Mouse (Mus musculus) gastrocnemius, adult 2 months (tissue): ENCODE measurements around the gene Kcnmb1. TPM values are rescaled to one million over a fixed set of nuclear protein-coding genes. Genes with fewer than 3 reads are reported as not detected.

Experiments used
- DNase-seq: peaks from one replicate; pipeline ENCODE4 v3.0.0; 2022
- H3K27ac ChIP-seq: fragments of 200-600 bp; 2 replicates; pipeline ENCODE4 v1.8.1; 2022; ENCODE audit warnings: mild to moderate bottlenecking
- H3K4me3 ChIP-seq: fragments of 200-600 bp; 2 replicates; pipeline ENCODE4 v1.8.1; 2022; ENCODE audit warnings: mild to moderate bottlenecking, moderate library complexity
- CTCF ChIP-seq: fragments of 200-600 bp; IDR thresholded peaks from 2 replicates; pipeline ENCODE4 v1.8.1; 2022; ENCODE audit warnings: antibody characterized with exemption, mild to moderate bottlenecking, moderate library complexity
- intact Hi-C: fragments of 180-260 bp; cut with DNase I; formaldehyde crosslinking; loops from one replicate; pipeline ENCODE4 v1.15.1; 2025
- total RNA-seq, 2 experiments: library from RNA; stranded (reverse); gene quantifications; 2 replicates each; pipeline ENCODE4 v1.2.3; 2021

The Kcnmb1 gene
- total RNA-seq, 2 experiments from 2014 or later: 0.17 to 0.23 TPM

DNA sequence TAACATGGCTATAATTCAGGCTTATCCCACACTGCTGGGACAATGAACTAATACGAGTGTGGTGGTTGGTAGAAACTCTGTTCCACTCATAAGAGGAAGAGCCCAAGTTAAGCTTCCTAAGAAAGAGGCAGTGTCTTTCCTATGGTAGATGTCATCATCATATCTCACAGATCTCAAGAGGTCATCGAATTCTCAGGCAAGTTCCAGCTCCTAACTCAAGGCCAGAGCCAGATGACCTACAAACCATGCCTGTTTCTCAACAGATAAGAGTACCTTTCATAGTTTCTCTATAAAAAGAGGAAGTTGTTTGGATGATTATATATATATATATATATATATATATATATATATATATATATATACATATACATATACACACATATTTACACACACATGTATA lies 23.7 kb downstream of the Kcnmb1 start:
- DNase-seq: no peak
- H3K4me3 ChIP-seq: no peak overlapping the region
- H3K27ac ChIP-seq: no peak overlapping the region
- intact Hi-C loops: no loop called here
- no peak for TF ChIP-seq CTCF

DNA sequence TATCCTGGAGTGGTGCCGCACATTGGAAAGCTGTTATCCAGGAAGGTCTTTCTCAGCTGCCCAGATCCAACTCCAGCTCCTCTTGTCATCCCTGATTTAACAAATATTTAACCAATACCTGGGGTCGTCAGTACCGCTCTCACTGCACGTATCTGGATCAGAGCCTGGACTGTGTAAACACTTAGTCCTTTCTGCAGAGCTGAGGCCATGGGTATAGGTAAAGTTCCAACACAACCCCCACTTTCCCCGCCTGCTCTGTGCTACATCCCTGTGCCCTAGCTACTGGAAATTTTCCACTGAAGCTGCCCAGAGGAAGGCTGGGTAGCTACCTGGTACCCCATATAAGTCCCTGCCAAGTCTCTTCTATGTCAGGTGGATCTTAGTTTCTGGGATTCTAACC lies 27.2 kb downstream of the Kcnmb1 start:
- no peak overlapping the region for H3K27ac ChIP-seq
- intact Hi-C loops: no loop called here
- no peak overlapping the region for H3K4me3 ChIP-seq
- TF ChIP-seq CTCF: no peak
- DNase-seq: no peak

DNA sequence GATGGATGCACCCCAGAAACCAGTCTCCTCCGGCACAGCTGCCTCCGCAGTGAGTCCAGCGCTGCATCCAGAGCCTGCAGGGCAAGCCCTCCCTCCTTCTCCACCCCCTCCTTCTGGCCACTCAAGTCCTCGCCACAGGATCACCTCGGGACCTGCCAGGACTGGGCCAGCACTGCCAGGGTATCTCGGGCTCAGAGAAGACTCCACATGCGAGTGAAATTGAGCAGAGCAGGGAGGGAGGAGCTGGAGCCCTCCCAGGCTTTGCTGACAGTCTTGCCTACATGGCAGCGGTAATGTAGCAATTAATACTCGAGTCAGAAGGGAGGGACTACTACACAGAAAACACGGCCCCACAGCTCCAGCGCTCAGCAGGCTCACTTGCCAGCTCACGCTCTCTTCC lies 30.1 kb downstream of the Kcnmb1 start, which contains the start of gene Kcnip1:
Kcnip1 (minus strand) TSS at position 215 of the 400 bp plus-strand sequence.
- peak; percentile 90 for DNase-seq
- no peak for TF ChIP-seq CTCF
- intact Hi-C loops: no loop called here
- Histone ChIP-seq H3K4me3 (peak within 1 kb of the TSS; percentile 39), H3K27ac (0 out of 2 replicates have a peak within 1 kb of the TSS, but pooled peaks have one; percentile 46)

DNA sequence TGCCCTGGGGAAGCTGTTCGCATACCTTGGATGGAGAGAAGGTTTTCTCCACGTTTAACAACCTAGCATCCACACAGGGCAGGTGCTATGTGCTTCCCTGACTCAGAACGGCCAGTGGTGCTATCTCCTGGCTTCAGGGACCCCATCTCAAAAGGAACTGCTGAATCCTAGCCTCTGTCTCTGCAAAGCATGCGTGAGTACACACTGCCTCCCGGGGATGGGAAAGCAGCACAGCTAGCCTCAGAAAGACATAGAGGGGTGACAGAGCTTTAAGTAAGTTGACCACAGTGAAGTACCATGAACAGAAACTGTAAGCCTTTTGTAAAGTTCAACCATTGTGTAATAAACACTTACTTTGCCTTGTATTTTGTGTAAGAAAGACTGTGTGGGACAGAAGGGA lies 30.7 kb downstream of the Kcnmb1 start:
- intact Hi-C loops: no loop called here
- no peak for TF ChIP-seq CTCF
- DNase-seq: no peak
- 0 out of 2 replicates have a peak overlapping the region, but pooled peaks have one; percentile 46 for H3K27ac ChIP-seq
- H3K4me3 ChIP-seq: peak overlapping the region; percentile 39

DNA sequence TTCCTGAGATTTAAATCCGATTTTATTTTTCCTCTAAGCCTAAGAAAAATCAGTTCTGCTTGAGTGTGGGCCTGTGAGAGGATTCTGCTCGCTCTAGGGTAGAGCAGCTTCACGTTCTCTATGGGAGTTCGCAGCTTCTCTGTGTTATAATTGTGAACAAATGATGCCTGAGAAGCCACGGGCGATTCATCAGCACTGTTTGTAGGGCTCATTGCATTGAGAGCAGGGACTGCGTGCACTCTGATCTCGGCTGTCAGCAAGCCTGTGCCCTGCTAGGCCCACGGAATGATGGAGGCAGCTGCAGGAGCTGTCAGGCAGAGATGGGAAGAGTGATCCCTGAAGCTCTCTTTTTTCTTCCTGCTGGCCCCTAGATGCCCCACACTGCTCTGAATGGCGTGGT lies 35.4 kb downstream of the Kcnmb1 start:
- no peak for TF ChIP-seq CTCF
- intact Hi-C loops: no loop called here
- no peak for DNase-seq
- Histone ChIP-seq H3K27ac (no peak overlapping the region), H3K4me3 (no peak overlapping the region)

DNA sequence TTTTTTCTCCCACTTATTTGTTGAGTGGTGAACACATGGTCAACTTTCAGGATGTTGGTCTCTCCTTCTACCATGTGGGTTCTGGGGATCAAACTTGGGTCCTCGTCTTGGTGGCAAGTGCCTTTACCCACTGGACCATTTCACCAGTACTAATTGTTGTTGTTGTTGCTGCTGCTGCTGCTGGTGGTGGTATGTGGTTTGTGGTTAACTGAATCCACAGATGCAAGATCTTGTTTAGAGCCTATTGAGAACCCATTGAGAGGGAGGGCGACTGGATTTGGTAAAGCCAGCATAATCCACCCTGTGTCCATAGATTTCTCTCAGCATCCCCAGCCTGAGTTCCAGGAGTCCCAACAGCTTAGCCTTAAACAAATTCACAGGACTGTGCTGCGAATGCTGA lies 37.6 kb downstream of the Kcnmb1 start:
- intact Hi-C loops: loop anchor here (10.0 kb wide), 1 partner anchor 214 kb away; no protein-coding TSS in a partner anchor
- TF ChIP-seq CTCF: no peak
- Histone ChIP-seq H3K4me3 (no peak overlapping the region), H3K27ac (no peak overlapping the region)
- no peak for DNase-seq

DNA sequence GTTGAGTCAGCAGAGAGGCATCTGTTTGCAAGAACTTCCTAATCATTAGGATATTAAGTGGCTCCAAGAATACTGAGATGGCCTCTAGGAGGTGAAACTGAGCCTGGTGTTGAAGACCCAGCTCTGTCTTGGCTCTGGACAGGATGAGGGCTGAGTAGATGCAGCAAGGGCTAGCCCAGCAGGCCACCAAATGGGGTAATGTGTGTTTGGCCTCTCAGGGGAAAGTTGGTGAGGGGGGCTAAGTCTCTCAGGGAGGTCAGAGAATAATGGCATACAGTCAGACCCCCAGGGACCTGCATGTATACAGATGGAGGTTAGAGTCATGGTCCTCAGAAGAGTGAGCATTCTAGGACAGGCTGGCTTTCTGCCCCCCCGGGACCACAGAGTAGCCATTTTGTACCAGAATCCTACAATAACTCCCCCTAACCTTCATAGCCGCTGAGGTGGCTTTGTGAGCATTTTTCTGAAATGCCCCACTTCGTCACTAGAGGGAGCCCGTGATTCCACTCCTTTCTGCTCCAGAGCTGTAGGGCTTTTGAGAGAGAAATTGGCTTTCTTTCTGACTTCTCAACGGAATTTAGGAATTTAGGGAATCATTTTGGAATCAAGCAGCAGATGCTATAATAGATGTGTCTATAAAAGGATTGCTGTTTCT lies 39.3 kb downstream of the Kcnmb1 start:
- Histone ChIP-seq H3K27ac (no peak overlapping the region), H3K4me3 (no peak overlapping the region)
- intact Hi-C loops: loop anchor here (2.0 to 10.0 kb wide), 2 partner anchors 71 to 213 kb away; no protein-coding TSS in a partner anchor
- TF ChIP-seq CTCF: peak; percentile 84
- peak; percentile 40 for DNase-seq

DNA sequence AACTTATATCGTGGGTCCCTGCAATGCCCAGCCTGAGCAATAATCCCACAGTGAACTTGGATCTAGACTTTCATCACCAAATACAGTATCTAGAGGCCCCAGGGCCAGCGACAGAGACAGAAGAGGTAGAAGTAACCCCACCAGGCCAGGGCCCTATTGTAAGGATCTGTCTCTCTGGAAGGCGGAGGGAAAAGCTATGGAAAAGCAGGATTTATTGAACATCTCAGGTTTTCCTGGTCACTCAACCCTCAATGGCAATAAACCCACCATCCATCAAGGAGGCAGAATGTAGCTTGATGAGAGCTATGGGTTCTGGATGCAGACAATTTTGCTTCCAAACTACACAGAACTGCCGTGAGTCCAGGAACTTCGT lies 39.8 kb downstream of the Kcnmb1 start:
- Histone ChIP-seq H3K4me3 (no peak overlapping the region), H3K27ac (no peak overlapping the region)
- intact Hi-C loops: loop anchor here (2.0 to 10.0 kb wide), 2 partner anchors 70 to 212 kb away; no protein-coding TSS in a partner anchor
- DNase-seq: no peak
- no peak for TF ChIP-seq CTCF

DNA sequence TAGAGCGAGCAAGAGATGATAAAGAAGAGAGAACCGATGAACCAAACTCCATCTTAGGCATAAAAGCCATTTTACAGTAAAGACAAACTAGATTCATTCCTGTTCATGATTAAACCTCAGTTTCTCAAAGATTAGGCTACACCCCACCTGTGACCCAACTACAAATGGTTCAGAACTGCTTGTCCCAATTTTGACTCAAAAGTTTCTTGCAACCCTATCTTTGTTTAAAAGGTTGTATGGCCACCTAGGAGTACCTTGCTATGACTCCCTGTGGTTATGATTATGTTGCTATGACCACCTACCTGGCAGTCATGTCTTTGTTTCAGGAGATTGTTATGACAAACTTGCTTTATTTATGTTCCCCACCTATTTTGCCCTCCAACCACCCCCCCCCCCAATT lies 44.8 kb downstream of the Kcnmb1 start:
- Histone ChIP-seq H3K4me3 (no peak overlapping the region), H3K27ac (no peak overlapping the region)
- no peak for DNase-seq
- intact Hi-C loops: loop anchor here (10.0 kb wide), 1 partner anchor 207 kb away; no protein-coding TSS in a partner anchor
- TF ChIP-seq CTCF: no peak

DNA sequence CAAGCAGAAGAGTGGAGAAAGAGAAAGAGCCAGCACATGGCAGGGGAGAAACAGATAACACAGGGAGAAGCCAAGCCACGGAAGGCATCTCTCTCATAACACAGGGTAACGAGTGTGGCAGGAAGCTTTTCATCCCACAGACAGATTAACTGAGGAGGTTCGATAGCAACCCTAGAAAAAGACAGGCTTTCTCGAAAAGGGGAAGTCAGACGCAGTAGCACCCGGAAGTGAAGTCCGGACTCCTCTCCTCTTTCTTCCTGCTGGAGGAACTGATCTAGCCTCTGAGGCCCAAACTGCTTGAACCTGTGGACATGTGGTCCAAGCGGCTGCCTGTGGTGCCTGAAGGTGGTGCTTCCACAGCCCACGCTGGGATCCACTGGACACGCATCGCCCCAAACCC lies 45.4 kb downstream of the Kcnmb1 start:
- intact Hi-C loops: loop anchor here (10.0 kb wide), 1 partner anchor 207 kb away; no protein-coding TSS in a partner anchor

DNA sequence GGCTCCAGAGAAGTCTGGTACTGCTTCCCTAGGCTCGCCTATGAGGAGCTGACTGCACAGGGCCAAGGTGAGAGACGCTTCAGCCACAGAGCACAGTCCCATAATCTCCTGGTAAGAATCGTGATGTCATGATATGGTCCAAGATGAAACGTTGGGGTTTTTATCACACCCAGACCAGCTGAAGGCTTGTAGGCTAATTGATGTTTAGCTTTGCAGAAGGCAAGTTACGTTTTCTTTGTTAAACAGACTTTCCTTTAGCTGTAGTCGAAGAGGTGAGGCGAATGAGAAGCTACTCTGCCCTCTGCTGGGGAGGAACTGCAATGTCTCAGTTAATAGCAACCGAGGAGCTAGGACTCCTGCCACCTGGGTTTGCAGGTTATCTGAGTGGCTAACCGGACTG lies 45.9 kb downstream of the Kcnmb1 start:
- peak; percentile 73 for TF ChIP-seq CTCF
- intact Hi-C loops: loop anchor here (10.0 kb wide), 1 partner anchor 206 kb away; no protein-coding TSS in a partner anchor
- Histone ChIP-seq H3K4me3 (no peak overlapping the region), H3K27ac (no peak overlapping the region)
- DNase-seq: peak; percentile 49

More for the DNA sequence above, 45.4 kb downstream of the Kcnmb1 start:
- no peak for DNase-seq
- no peak overlapping the region for H3K4me3 ChIP-seq
- H3K27ac ChIP-seq: no peak overlapping the region
- TF ChIP-seq CTCF: no peak

DNA sequence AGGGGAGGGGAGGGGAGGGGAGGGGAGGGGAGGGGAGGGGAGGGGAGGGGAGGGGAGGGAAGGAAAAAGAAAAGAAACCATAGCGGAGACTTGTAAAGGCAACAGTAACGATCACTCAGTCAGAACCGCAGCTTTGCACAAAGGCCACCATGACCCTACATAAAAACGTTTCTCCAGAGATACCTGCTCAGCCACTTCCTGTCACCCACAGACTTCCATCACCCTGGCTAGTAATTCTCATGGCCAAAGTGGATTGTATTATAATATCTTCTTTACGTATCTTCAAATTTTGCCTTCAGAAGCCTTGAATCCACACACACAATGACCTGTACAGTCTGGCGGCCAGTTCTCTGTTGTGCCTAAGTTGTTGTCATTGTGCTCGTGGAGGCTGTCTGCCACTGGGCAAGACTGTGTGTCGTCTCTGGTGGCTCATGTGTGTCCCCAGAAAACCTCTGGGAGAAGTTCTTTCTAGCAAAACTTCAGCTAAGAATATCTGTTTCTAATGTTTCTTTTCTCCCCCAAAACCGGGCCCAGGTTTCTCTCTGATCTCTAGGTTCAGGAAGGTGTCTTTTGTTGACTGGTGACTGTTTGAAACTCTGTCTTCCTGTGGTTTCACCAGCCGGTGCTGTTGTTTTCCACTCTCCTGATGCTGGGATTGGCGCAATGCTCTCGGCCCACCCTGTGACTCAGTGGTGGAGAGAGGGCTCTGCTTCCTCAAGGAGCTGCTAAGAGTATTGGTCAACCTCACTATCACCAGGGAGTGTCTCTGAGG lies 46.7 kb downstream of the Kcnmb1 start:
- peak overlapping the region; percentile 24; the same call in 1 of the 2 replicates for H3K27ac ChIP-seq
- TF ChIP-seq CTCF: no peak
- intact Hi-C loops: loop anchor here (10.0 kb wide), 1 partner anchor 205 kb away; no protein-coding TSS in a partner anchor

DNA sequence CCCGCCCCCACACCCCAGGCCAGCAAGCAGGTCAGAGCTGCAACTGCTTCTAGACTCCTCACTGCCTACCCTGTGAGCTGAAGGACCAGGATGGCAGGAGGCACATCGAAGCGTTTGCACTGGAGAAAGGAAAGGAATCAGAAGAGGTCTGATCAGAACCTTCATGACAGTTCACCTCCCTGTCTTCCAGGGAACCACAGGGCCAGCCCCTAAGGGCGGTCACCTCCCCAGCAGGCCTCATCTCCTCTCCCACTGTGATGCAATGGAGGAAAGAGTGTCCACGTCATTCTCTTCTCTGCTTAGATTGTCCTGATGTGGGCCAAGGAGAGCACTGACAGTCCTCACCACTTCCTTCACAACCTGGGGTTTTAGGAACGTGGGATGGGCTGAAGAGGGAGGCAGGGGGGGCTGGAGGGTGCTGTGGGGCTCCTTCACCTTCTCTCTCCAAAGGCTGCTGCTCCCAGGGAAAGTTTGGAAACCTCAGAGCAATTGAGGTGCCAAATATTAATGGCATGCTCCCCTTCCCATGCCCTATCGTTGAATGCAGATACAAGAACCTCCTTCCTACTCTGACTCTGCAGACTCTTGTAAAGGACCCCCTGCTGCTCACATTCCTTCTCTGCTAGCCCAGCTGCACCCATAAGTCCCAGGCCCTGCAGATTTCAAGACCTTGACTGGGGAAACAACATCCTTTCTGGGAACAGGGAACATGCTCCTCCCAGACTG lies 47.5 kb downstream of the Kcnmb1 start:
- Histone ChIP-seq H3K4me3 (no peak overlapping the region), H3K27ac (peak overlapping the region; percentile 24)
- no peak for DNase-seq
- intact Hi-C loops: no loop called here
- no peak for TF ChIP-seq CTCF

More for the DNA sequence above, 46.7 kb downstream of the Kcnmb1 start:
- no peak overlapping the region for H3K4me3 ChIP-seq
- DNase-seq: no peak
